Mouse (Mus musculus) embryonic facial prominence, embryonic 15.5 days (tissue): Measurements from ENCODE around the gene Nfkbid. TPM values are rescaled to one million over a fixed set of nuclear protein-coding genes. Genes with fewer than 3 reads are reported as not detected.
A peak's percentile ranks its signal among the peaks of the same experiment; 100 is the strongest.
"Not testable (repeated sequence)": the region's sequence is repeated elsewhere in the genome, so short reads cannot be mapped to it uniquely, and the experiment has no call there.

ENCODE experiments used
- ATAC-seq: fragments of 200-750 bp; cut with Nextera tagmentation; 2 replicates; pipeline ENCODE4 v1.8.0; 2017; ENCODE audit warnings: low read depth, moderate TSS enrichment; ENCODE audit not compliant: insufficient number of reproducible peaks, low FRiP score, low TSS enrichment
- H3K27ac ChIP-seq: fragments of 300-500 bp; sonication (generic); replicated peaks from 2 replicates; pipeline ENCODE4 v1.5.1; 2015; ENCODE audit warnings: mild to moderate bottlenecking, inconsistent platforms
- H3K27me3 ChIP-seq: fragments of 300-500 bp; sonication (generic); 2 replicates; pipeline ENCODE4 v1.6.1; 2015; ENCODE audit warnings: inconsistent platforms
- H3K36me3 ChIP-seq: fragments of 300-500 bp; sonication (generic); 2 replicates; pipeline ENCODE4 v1.6.1; 2015; ENCODE audit warnings: mild to moderate bottlenecking, inconsistent platforms
- H3K4me1 ChIP-seq: fragments of 300-500 bp; sonication (generic); 2 replicates; pipeline ENCODE4 v1.6.1; 2015; ENCODE audit warnings: inconsistent platforms
- H3K4me2 ChIP-seq: fragments of 300-500 bp; sonication (generic); replicated peaks from 2 replicates; pipeline ENCODE4 v1.6.1; 2015; ENCODE audit warnings: mild to moderate bottlenecking, inconsistent platforms
- H3K4me3 ChIP-seq: fragments of 300-500 bp; sonication (generic); replicated peaks from 2 replicates; pipeline ENCODE4 v1.5.1; 2015; ENCODE audit warnings: mild to moderate bottlenecking, inconsistent platforms
- H3K9ac ChIP-seq: fragments of 300-500 bp; sonication (generic); 2 replicates; pipeline ENCODE4 v1.6.1; 2015; ENCODE audit warnings: inconsistent platforms
- H3K9me3 ChIP-seq: fragments of 300-500 bp; sonication (generic); replicated peaks from 2 replicates; pipeline ENCODE4 v1.6.1; 2016; ENCODE audit warnings: inconsistent platforms
- WGBS: fragments of 180-500 bp; shearing (Covaris S2); methylation state at CpG from one replicate; pipeline ENCODE4 v1.1.7; 2015; 5-methylcytosine and 5-hydroxymethylcytosine counted together
- polyA plus RNA-seq: library from polyadenylated mRNA; unstranded; fragments of >200 nt; fragmentation: Nextera tagmentation; extraction: Ambion mirVana; gene quantifications from 2 replicates; pipeline ENCODE4 v1.2.1, GENCODE M21; 2015

The Nfkbid gene
- polyA plus RNA-seq, 1 experiment from 2014 or later = 1.7 TPM

DNA sequence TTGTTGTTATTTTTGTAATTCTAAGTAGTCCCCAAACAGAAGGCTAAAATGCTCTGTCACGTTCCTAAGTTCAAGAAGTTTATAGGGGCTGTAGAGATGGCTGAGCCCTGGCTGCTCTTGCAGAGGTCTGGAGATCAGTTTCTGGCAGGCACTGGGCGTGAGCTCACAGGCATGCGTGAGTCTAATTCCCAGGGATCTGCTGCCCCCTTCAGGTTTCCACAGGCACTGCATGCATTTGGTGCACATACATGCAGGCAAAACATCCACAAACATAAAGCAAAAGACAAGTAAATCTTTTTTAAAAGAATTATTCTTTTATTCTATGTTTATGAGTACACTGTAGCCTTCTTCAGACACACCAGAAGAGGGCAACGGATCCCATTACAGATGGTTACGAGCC, 50.9 kb downstream of the Nfkbid start:
- Histone ChIP-seq H3K4me3 (no peak overlapping the region), H3K36me3 (no peaks in the 10 kb centered on the region), H3K4me1 (0 out of 2 replicates have a peak, but pooled peaks cover 1% of the 10 kb centered on the region), H3K9ac (no peak overlapping the region), H3K27me3 (peaks cover 13% of the 10 kb centered on the region), H3K9me3 (no peaks in the 10 kb centered on the region), H3K27ac (no peak overlapping the region), H3K4me2 (no peak overlapping the region)
- ATAC-seq = no peak
- 47% methylated on average over 5 of the region's 5 CpGs for WGBS

DNA sequence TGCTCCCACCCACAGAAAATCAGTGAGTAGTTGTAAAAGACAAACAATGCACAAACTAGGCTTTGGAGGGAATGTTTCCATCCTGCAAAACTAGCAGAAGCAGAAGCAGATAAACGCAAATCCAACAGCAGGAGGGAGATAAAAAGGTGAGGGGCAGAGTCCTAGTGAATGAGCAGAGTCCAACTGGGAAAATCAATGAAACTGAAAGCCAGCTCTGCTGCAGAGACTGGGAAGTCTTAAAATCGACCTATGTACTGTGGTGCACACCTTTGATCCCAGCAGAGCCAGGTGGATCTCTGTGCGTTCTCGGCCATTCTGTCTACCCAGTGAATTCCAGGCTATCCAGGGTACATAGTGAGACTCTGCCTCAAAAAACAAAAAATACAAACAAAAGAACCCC, 53.5 kb downstream of the Nfkbid start:
- 66% methylated on average over 4 of the region's 4 CpGs for WGBS
- Histone ChIP-seq H3K4me1 (no peaks in the 10 kb centered on the region), H3K4me2 (no peak overlapping the region), H3K27me3 (peaks cover 6% of the 10 kb centered on the region; the same call in 1 of the 2 replicates), H3K9ac (no peak overlapping the region), H3K36me3 (no peaks in the 10 kb centered on the region), H3K27ac (no peak overlapping the region), H3K9me3 (no peaks in the 10 kb centered on the region), H3K4me3 (no peak overlapping the region)
- no peak for ATAC-seq

DNA sequence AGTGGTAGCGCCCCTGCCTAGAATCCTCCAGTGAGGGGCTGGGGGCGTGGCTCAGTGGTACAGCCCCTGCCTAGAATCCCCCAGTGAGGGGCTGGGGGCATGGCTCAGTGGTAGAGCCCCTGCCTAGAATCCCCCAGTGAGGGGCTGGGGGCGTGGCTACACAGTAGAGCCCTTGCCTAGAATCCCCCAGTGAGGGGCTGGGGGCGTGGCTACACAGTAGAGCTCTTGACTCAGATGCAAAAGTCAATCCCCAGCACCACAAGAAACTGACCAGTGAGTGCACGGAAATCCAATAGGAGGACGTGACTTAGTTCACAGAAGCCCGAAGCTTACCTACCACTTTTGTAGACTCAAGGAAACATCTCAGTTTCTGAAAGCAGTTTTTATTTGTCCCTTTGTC, 54.6 kb downstream of the Nfkbid start:
- not testable (repeated sequence) for H3K9ac ChIP-seq, H3K9me3 ChIP-seq, H3K27me3 ChIP-seq, H3K4me3 ChIP-seq, ATAC-seq, H3K27ac ChIP-seq, H3K36me3 ChIP-seq, H3K4me1 ChIP-seq, H3K4me2 ChIP-seq
- 76% methylated on average over 6 of the region's 7 CpGs for WGBS

DNA sequence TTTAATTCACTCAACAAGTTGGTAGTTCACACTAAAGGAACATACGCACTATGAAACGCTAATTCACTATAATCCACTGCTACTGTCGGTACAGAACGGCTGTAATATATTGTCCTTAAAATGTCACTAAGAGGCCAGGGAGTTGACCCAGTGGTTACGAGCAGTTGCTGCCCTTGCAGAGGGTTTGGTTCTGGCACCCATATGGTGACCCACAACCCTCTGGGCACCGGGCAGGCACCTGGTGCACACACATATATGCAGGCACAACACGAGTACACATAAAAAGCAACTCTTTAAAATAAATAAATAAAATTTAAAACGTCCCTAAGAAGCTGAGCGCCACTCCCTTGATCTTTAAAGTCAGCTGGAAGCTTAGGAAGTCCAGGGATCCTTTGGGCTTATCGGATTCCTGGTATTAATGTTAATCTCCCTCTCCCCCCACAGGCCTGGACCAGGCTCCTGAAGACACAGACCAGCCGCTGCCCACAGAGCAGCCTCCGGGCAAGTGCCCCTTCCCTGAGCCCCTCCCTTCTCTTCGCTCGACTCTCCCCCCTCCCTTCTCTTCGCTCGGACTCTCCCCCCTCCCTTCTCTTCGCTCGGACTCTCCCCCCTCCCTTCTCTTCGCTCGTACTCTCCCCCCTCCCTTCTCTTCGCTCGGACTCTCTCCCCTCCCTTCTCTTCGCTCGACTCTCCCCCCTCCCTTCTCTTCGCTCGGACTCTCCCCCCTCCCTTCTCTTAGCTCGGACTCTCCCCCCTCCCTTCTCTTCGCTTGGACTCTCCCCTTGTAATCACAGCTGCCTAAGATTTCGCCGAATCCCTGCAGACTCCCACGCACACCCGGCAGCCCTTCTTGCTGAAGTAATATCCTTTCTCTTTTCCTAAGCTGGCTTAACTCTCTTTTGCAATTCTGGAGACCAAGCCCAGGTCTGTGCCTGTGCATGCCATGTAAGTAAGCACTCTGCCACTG, 56.2 kb downstream of the Nfkbid start:
- 7% methylated on average over 25 of the region's 32 CpGs for WGBS
- H3K4me1 ChIP-seq = no peaks in the 10 kb centered on the region
- no peaks in the 10 kb centered on the region for H3K36me3 ChIP-seq
- H3K9me3 ChIP-seq = no peaks in the 10 kb centered on the region
- ATAC-seq = no peak
- no peak overlapping the region for H3K27ac ChIP-seq
- H3K27me3 ChIP-seq = peaks cover 14% of the 10 kb centered on the region; the same call in 1 of the 2 replicates
- peak overlapping the region; percentile 6 for H3K4me3 ChIP-seq
- H3K9ac ChIP-seq = no peak overlapping the region
- H3K4me2 ChIP-seq = peak overlapping the region; percentile 43

Other genes starting within 250 kb of the Nfkbid start
- gene Cox7a1, start 237.6 kb upstream of the Nfkbid start, polyA plus RNA-seq = 6.4 and 6.5 TPM in 2 replicates
- 111 and 113 TPM in 2 replicates for gene Capns1, start 222.9 kb upstream of the Nfkbid start, polyA plus RNA-seq
- 155 and 160 TPM in 2 replicates for gene Polr2i, start 189.8 kb upstream of the Nfkbid start, polyA plus RNA-seq
- 172 and 177 TPM in 2 replicates for gene Tbcb, start 189.5 kb upstream of the Nfkbid start, polyA plus RNA-seq
- gene Ovol3, start 186.0 kb upstream of the Nfkbid start, polyA plus RNA-seq = 0.31 and 0.39 TPM in 2 replicates
- gene Thap8, start 141.6 kb upstream of the Nfkbid start, polyA plus RNA-seq = 0.34 and 0.49 TPM in 2 replicates
- gene Wdr62, start 141.3 kb upstream of the Nfkbid start, polyA plus RNA-seq = 6.7 and 8.6 TPM in 2 replicates
- gene Clip3, start 130.0 kb upstream of the Nfkbid start, polyA plus RNA-seq = 36.3 and 47.3 TPM in 2 replicates
- gene Alkbh6, start 113.0 kb upstream of the Nfkbid start, polyA plus RNA-seq = 84.9 and 92.8 TPM in 2 replicates
- 30.5 and 36.9 TPM in 2 replicates for gene Syne4, start 106.9 kb upstream of the Nfkbid start, polyA plus RNA-seq
- gene E130208F15Rik, start 100.0 kb upstream of the Nfkbid start, polyA plus RNA-seq = 0.60 and 1.9 TPM in 2 replicates
- gene Sdhaf1, start 97.8 kb upstream of the Nfkbid start, polyA plus RNA-seq = 17.9 and 18.8 TPM in 2 replicates
- gene Lrfn3, start 59.0 kb upstream of the Nfkbid start, polyA plus RNA-seq = 5.7 and 6.6 TPM in 2 replicates
- gene Tyrobp, start 8.0 kb upstream of the Nfkbid start, polyA plus RNA-seq = 95.4 and 103 TPM in 2 replicates
- 2.2 and 2.4 TPM in 2 replicates for gene Hcst, start 1.9 kb upstream of the Nfkbid start, polyA plus RNA-seq
- 52.0 and 61.3 TPM in 2 replicates for gene Aplp1, start 23.8 kb downstream of the Nfkbid start, polyA plus RNA-seq
- 1.1 and 1.3 TPM in 2 replicates for gene Kirrel2, start 36.0 kb downstream of the Nfkbid start, polyA plus RNA-seq
- gene Nphs1, start 36.6 kb downstream of the Nfkbid start, polyA plus RNA-seq = 0.17 TPM in 2 replicates
- gene Prodh2, start 71.9 kb downstream of the Nfkbid start, polyA plus RNA-seq = not detected in 2 replicates
- gene Arhgap33, start 113.3 kb downstream of the Nfkbid start, polyA plus RNA-seq = 12.2 and 16.2 TPM in 2 replicates
- 19.9 and 22.2 TPM in 2 replicates for gene Hspb6, start 130.4 kb downstream of the Nfkbid start, polyA plus RNA-seq
- gene Proser3, start 130.6 kb downstream of the Nfkbid start, polyA plus RNA-seq = 11.6 and 17.6 TPM in 2 replicates
- 45.6 and 46.8 TPM in 2 replicates for gene Lin37, start 138.1 kb downstream of the Nfkbid start, polyA plus RNA-seq
- 83.7 and 86.6 TPM in 2 replicates for gene U2af1l4, start 141.6 kb downstream of the Nfkbid start, polyA plus RNA-seq
- gene Gm49396, start 141.6 kb downstream of the Nfkbid start, polyA plus RNA-seq = 11.0 and 15.0 TPM in 2 replicates
- 136 and 140 TPM in 2 replicates for gene Psenen, start 141.9 kb downstream of the Nfkbid start, polyA plus RNA-seq
- gene Igflr1, start 143.7 kb downstream of the Nfkbid start, polyA plus RNA-seq = 5.3 and 6.1 TPM in 2 replicates
- 10.8 and 11.6 TPM in 2 replicates for gene Kmt2b, start 167.0 kb downstream of the Nfkbid start, polyA plus RNA-seq
- 1.5 and 1.8 TPM in 2 replicates for gene Zbtb32, start 177.2 kb downstream of the Nfkbid start, polyA plus RNA-seq
- gene Upk1a, start 191.1 kb downstream of the Nfkbid start, polyA plus RNA-seq = 0.54 and 0.75 TPM in 2 replicates
- gene Cox6b1, start 204.4 kb downstream of the Nfkbid start, polyA plus RNA-seq = 848 and 867 TPM in 2 replicates
- gene Etv2, start 214.1 kb downstream of the Nfkbid start, polyA plus RNA-seq = not detected in 2 replicates
- gene Rbm42, start 228.6 kb downstream of the Nfkbid start, polyA plus RNA-seq = 126 and 129 TPM in 2 replicates
- gene Haus5, start 243.3 kb downstream of the Nfkbid start, polyA plus RNA-seq = 37.8 and 41.2 TPM in 2 replicates
- gene Pmis2, start 249.9 kb downstream of the Nfkbid start, polyA plus RNA-seq = not detected in 2 replicates